Mouse (Mus musculus) forebrain, embryonic 10.5 days (tissue): ENCODE measurements around the gene Tex12. TPM values are rescaled to one million over a fixed set of nuclear protein-coding genes. Genes with fewer than 3 reads are reported as not detected.

Source experiments
- DNase-seq: peaks from one replicate; pipeline ENCODE4 v3.0.0-alpha.2; 2017; ENCODE audit warnings: low spot score; ENCODE audit errors: extremely low spot score
- H3K27ac ChIP-seq: fragments of 300-500 bp; sonication (generic); 2 replicates; pipeline ENCODE4 v1.5.1; 2016; ENCODE audit warnings: mild to moderate bottlenecking
- H3K27me3 ChIP-seq: fragments of 300-500 bp; sonication (generic); 2 replicates; pipeline ENCODE4 v1.6.1; 2016; ENCODE audit warnings: mild to moderate bottlenecking; ENCODE audit not compliant: poor library complexity, severe bottlenecking
- H3K36me3 ChIP-seq: fragments of 300-500 bp; sonication (generic); replicated peaks from 2 replicates; pipeline ENCODE4 v1.6.1; 2016; ENCODE audit warnings: mild to moderate bottlenecking, moderate library complexity
- H3K4me1 ChIP-seq: fragments of 300-500 bp; sonication (generic); 2 replicates; pipeline ENCODE4 v1.6.1; 2016
- H3K4me3 ChIP-seq: fragments of 300-500 bp; sonication (generic); 2 replicates; pipeline ENCODE4 v1.5.1; 2016; ENCODE audit warnings: mild to moderate bottlenecking, moderate library complexity
- H3K9me3 ChIP-seq: fragments of 300-500 bp; sonication (generic); 2 replicates; pipeline ENCODE4 v1.6.1; 2016; ENCODE audit warnings: mild to moderate bottlenecking, moderate library complexity
- WGBS: fragments of 180-500 bp; shearing (Covaris S2); methylation state at CpG from one replicate; pipeline ENCODE4 v1.1.7; 2016; 5-methylcytosine and 5-hydroxymethylcytosine counted together
- polyA plus RNA-seq: library from polyadenylated mRNA; unstranded; fragments of >200 nt; fragmentation: Nextera tagmentation; extraction: Ambion mirVana; gene quantifications from 2 replicates; pipeline ENCODE4 v1.2.1, GENCODE M21; 2016

Gene Tex12
- polyA plus RNA-seq, 1 experiment from 2014 or later: not detected

GRCm38 (mm10) chr9:50524936-50525335 lies 36.2 kb downstream of the Tex12 start:
- WGBS: 90% methylated on average over 5 of the region's 5 CpGs
- Histone ChIP-seq H3K4me3 (no peak overlapping the region), H3K27ac (no peak overlapping the region), H3K9me3 (no peaks in the 10 kb centered on the region), H3K4me1 (peaks cover 12% of the 10 kb centered on the region), H3K36me3 (peaks cover 7% of the 10 kb centered on the region), H3K27me3 (no peaks in the 10 kb centered on the region)
- no peak for DNase-seq

- H3K36me3 ChIP-seq: peaks cover 7% of the 10 kb centered on the region
- H3K27me3 ChIP-seq: no peaks in the 10 kb centered on the region
- H3K4me3 ChIP-seq: no peak overlapping the region
- no peaks in the 10 kb centered on the region for H3K9me3 ChIP-seq
- DNase-seq: no peak
- 87% methylated on average over 5 of the region's 5 CpGs for WGBS
- H3K4me1 ChIP-seq: peaks cover 5% of the 10 kb centered on the region
- H3K27ac ChIP-seq: no peak overlapping the region
These were observed 38.6 kb downstream of the Tex12 start for GRCm38 (mm10) chr9:50522574-50522973.

- Histone ChIP-seq H3K9me3 (no peaks in the 10 kb centered on the region), H3K4me1 (no peaks in the 10 kb centered on the region), H3K27me3 (no peaks in the 10 kb centered on the region), H3K36me3 (peaks cover 7% of the 10 kb centered on the region), H3K27ac (no peak overlapping the region), H3K4me3 (no peak overlapping the region)
- no peak for DNase-seq
- WGBS: 76% methylated on average over 2 of the region's 2 CpGs
These were observed 39.6 kb downstream of the Tex12 start for GRCm38 (mm10) chr9:50521562-50521961.

GRCm38 (mm10) chr9:50520748-50521147 lies 40.4 kb downstream of the Tex12 start:
- Histone ChIP-seq H3K27me3 (no peaks in the 10 kb centered on the region), H3K4me3 (no peak overlapping the region), H3K27ac (no peak overlapping the region), H3K36me3 (peaks cover 7% of the 10 kb centered on the region), H3K9me3 (no peaks in the 10 kb centered on the region), H3K4me1 (no peaks in the 10 kb centered on the region)
- no peak for DNase-seq
- 94% methylated on average over 6 of the region's 6 CpGs for WGBS

GRCm38 (mm10) chr9:50518781-50519180 lies 42.3 kb downstream of the Tex12 start:
- no peak for DNase-seq
- Histone ChIP-seq H3K4me1 (no peaks in the 10 kb centered on the region), H3K9me3 (no peaks in the 10 kb centered on the region), H3K27me3 (no peaks in the 10 kb centered on the region), H3K36me3 (no peaks in the 10 kb centered on the region), H3K4me3 (no peak overlapping the region), H3K27ac (no peak overlapping the region)
- WGBS: 17% methylated on average over 2 of the region's 2 CpGs

- no peaks in the 10 kb centered on the region for H3K27me3 ChIP-seq
- no peak overlapping the region for H3K27ac ChIP-seq
These were observed 45.7 kb downstream of the Tex12 start for GRCm38 (mm10) chr9:50515462-50515861.

GRCm38 (mm10) chr9:50507570-50507969 lies 53.6 kb downstream of the Tex12 start:
- no peaks in the 10 kb centered on the region for H3K4me1 ChIP-seq
- H3K4me3 ChIP-seq: no peak overlapping the region
- H3K36me3 ChIP-seq: no peaks in the 10 kb centered on the region
- no peaks in the 10 kb centered on the region for H3K27me3 ChIP-seq
- DNase-seq: no peak
- WGBS: 87% methylated on average over 7 of the region's 7 CpGs
- H3K9me3 ChIP-seq: no peaks in the 10 kb centered on the region
- no peak overlapping the region for H3K27ac ChIP-seq

More at GRCm38 (mm10) chr9:50515462-50515861, 45.7 kb downstream of the Tex12 start:
- H3K9me3 ChIP-seq: no peaks in the 10 kb centered on the region
- no peak overlapping the region for H3K4me3 ChIP-seq
- no peak for DNase-seq
- no peaks in the 10 kb centered on the region for H3K36me3 ChIP-seq
- no peaks in the 10 kb centered on the region for H3K4me1 ChIP-seq
- WGBS: 86% methylated on average over 5 of the region's 5 CpGs

Other genes starting within 250 kb of the Tex12 start
- 168 and 208 TPM in 2 replicates for gene Rpl10-ps3, start 216.4 kb downstream of the Tex12 start, polyA plus RNA-seq
- 0.24 and 0.28 TPM in 2 replicates for gene Plet1, start 66.8 kb downstream of the Tex12 start, polyA plus RNA-seq
- 81.2 and 86.5 TPM in 2 replicates for gene Pts, start 32.6 kb downstream of the Tex12 start, polyA plus RNA-seq
- gene Il18, start 6.5 kb downstream of the Tex12 start, polyA plus RNA-seq: 3.7 and 4.5 TPM in 2 replicates
- gene Bco2, start 6.1 kb downstream of the Tex12 start, polyA plus RNA-seq: 0.25 TPM in 2 replicates
- 325 and 340 TPM in 2 replicates for gene Sdhd, start 42.5 kb upstream of the Tex12 start, polyA plus RNA-seq
- 308 and 321 TPM in 2 replicates for gene Timm8b, start 42.6 kb upstream of the Tex12 start, polyA plus RNA-seq
- 6.5 and 7.9 TPM in 2 replicates for gene Pih1d2, start 56.0 kb upstream of the Tex12 start, polyA plus RNA-seq
- gene Nkapd1, start 56.1 kb upstream of the Tex12 start, polyA plus RNA-seq: 20.5 and 22.1 TPM in 2 replicates
- 54.0 and 59.0 TPM in 2 replicates for gene Dlat, start 98.5 kb upstream of the Tex12 start, polyA plus RNA-seq
- 22.2 and 23.0 TPM in 2 replicates for gene Dixdc1, start 178.2 kb upstream of the Tex12 start, polyA plus RNA-seq
- gene 2310030G06Rik, start 185.2 kb upstream of the Tex12 start, polyA plus RNA-seq: 2.1 and 2.5 TPM in 2 replicates
- 3.2 and 5.7 TPM in 2 replicates for gene Cryab, start 190.0 kb upstream of the Tex12 start, polyA plus RNA-seq
- 0.69 and 1.1 TPM in 2 replicates for gene Hspb2, start 191.0 kb upstream of the Tex12 start, polyA plus RNA-seq
- 12.2 and 14.5 TPM in 2 replicates for gene Fdxacb1, start 206.9 kb upstream of the Tex12 start, polyA plus RNA-seq
- gene Alg9, start 213.7 kb upstream of the Tex12 start, polyA plus RNA-seq: 35.0 and 36.9 TPM in 2 replicates
- 23.2 and 24.7 TPM in 2 replicates for gene 1110032A03Rik, start 214.2 kb upstream of the Tex12 start, polyA plus RNA-seq